Mouse (Mus musculus): ENCODE results near the gene Nfe2l3.

- no peak for TF ChIP-seq CTCF (IDR thresholded peaks at IDR 0.05; ENCODE audit: borderline replicate concordance, insufficient read depth, low read depth, low read length)
- no peak for TF ChIP-seq POLR2A (IDR thresholded peaks at IDR 0.05; ENCODE audit: borderline replicate concordance, insufficient read depth, low read length)
Observed at GRCm38 (mm10) chr6:51424537-51424936, 7.9 kb upstream of the Nfe2l3 start.
